Comparison of ENCODE assay signal across 18 mouse cellular contexts in genomic region chr4:139141785-139142184, GRCm38 (mm10). TPM values are rescaled to one million over a fixed set of nuclear protein-coding genes. Genes with fewer than 3 reads are reported as not detected.
DNase-seq lines count a peak whose midpoint lies in the region; ATAC-seq lines count a peak whose summit lies in the region.
"Had no signal": no experiment of that assay in that cellular context is flagged by ENCODE, and none has a peak within 500 bp of the region (broad histone marks: within the 10 kb centered on the region; RNA-seq: fewer than 3 reads in every experiment).

No protein-coding gene starts in this region.

- H3K9ac ChIP-seq in hindbrain, embryonic 11.5 days (ENCODE audit: low read depth, low read length) = no peak overlapping the region
- H3K9ac ChIP-seq in hindbrain, embryonic 16.5 days (ENCODE audit: low read depth, low read length) = no peak overlapping the region
- H3K9ac ChIP-seq: embryonic facial prominence, embryonic 15.5 days; forebrain, embryonic 13.5 days; lung, embryonic 15.5 days; midbrain, embryonic 12.5 days; stomach, embryonic 15.5 days had no signal

- no peaks in the 10 kb centered on the region for H3K9me3 ChIP-seq in hindbrain, embryonic 11.5 days (ENCODE audit: control insufficient read depth, low read length)
- no peaks in the 10 kb centered on the region for H3K9me3 ChIP-seq in hindbrain, embryonic 16.5 days (ENCODE audit: control insufficient read depth, low read length)
- no peaks in the 10 kb centered on the region; the same call in 1 of the 2 replicates for H3K9me3 ChIP-seq in limb, embryonic 10.5 days (replicated peaks)
- H3K9me3 ChIP-seq: embryonic facial prominence, embryonic 15.5 days; forebrain, embryonic 13.5 days; lung, embryonic 15.5 days; stomach, embryonic 15.5 days had no signal

- H3K4me2 ChIP-seq in hindbrain, embryonic 11.5 days (replicated peaks; ENCODE audit: low read depth, low read length) = no peak overlapping the region
- no peak overlapping the region for H3K4me2 ChIP-seq in hindbrain, embryonic 16.5 days (ENCODE audit: low read length)
- H3K4me2 ChIP-seq: embryonic facial prominence, embryonic 15.5 days; forebrain, embryonic 13.5 days; lung, embryonic 15.5 days; midbrain, embryonic 12.5 days; stomach, embryonic 15.5 days had no signal

- no peak for ATAC-seq in hindbrain, embryonic 11.5 days (ENCODE audit: low FRiP score)
- no peak for ATAC-seq in hindbrain, embryonic 16.5 days
- ATAC-seq: forebrain, embryonic 13.5 days; intestine, embryonic 16.5 days; Patski had no signal

- H3K27me3 ChIP-seq in hindbrain, embryonic 11.5 days (ENCODE audit: control insufficient read depth, insufficient read depth, low read length) = no peaks in the 10 kb centered on the region
- H3K27me3 ChIP-seq in hindbrain, embryonic 16.5 days (replicated peaks; ENCODE audit: control insufficient read depth, insufficient read depth, low read length) = no peaks in the 10 kb centered on the region
- H3K27me3 ChIP-seq in limb, embryonic 10.5 days (ENCODE audit: low read depth, poor library complexity, severe bottlenecking) = no peaks in the 10 kb centered on the region
- H3K27me3 ChIP-seq: embryonic facial prominence, embryonic 15.5 days; forebrain, embryonic 13.5 days; lung, embryonic 15.5 days; midbrain, embryonic 12.5 days; Patski; stomach, embryonic 15.5 days had no signal

- H3K36me3 ChIP-seq in hindbrain, embryonic 11.5 days (ENCODE audit: control insufficient read depth, insufficient read depth, low read length) = no peaks in the 10 kb centered on the region
- no peaks in the 10 kb centered on the region for H3K36me3 ChIP-seq in hindbrain, embryonic 16.5 days (ENCODE audit: control insufficient read depth, insufficient read depth, low read length)
- H3K36me3 ChIP-seq in limb, embryonic 10.5 days = no peaks in the 10 kb centered on the region
- H3K36me3 ChIP-seq: embryonic facial prominence, embryonic 15.5 days; lung, embryonic 15.5 days; midbrain, embryonic 12.5 days; stomach, embryonic 15.5 days had no signal

- H3K4me1 ChIP-seq in hindbrain, embryonic 11.5 days (replicated peaks; ENCODE audit: control insufficient read depth, insufficient read depth, low read length) = no peaks in the 10 kb centered on the region
- no peaks in the 10 kb centered on the region for H3K4me1 ChIP-seq in hindbrain, embryonic 16.5 days (ENCODE audit: control insufficient read depth, insufficient read depth, low read depth, low read length)
- peaks cover 27% of the 10 kb centered on the region for H3K4me1 ChIP-seq in limb, embryonic 10.5 days
- H3K4me1 ChIP-seq: stomach, embryonic 15.5 days had no signal

- no peak overlapping the region for H3K27ac ChIP-seq in hindbrain, embryonic 11.5 days (ENCODE audit: low read depth, low read length)
- no peak overlapping the region for H3K27ac ChIP-seq in hindbrain, embryonic 16.5 days (ENCODE audit: low read depth, low read length)
- no peak overlapping the region for H3K27ac ChIP-seq in limb, embryonic 10.5 days
- H3K27ac ChIP-seq: embryonic facial prominence, embryonic 15.5 days; forebrain, embryonic 13.5 days; left cerebral cortex, adult 2 months; lung, embryonic 15.5 days; midbrain, embryonic 12.5 days; stomach, embryonic 15.5 days had no signal

- peak; percentile 10 for DNase-seq in hindbrain, embryonic 11.5 days (ENCODE audit: low spot score)
- peak; percentile 18 for DNase-seq in thymus, postnatal 4 days
- no peak for DNase-seq in thymus, postnatal 10 days (ENCODE audit: low spot score in 2 of 2)
- DNase-seq in induced T-regulatory cell, adult 2 months (ENCODE audit: low read depth) = peak; percentile 27
- no peak for DNase-seq in c-Kit-positive CD71-positive TER-119-positive erythroid progenitor cells, embryonic 14.5 days (ENCODE audit: low spot score)
- DNase-seq in limb, embryonic 10.5 days (ENCODE audit: low spot score) = no peak
- DNase-seq: cerebellum, postnatal 10 days; gastrocnemius, postnatal 10 days; thymus, postnatal 36 days had no signal

- no peak overlapping the region for H3K4me3 ChIP-seq in hindbrain, embryonic 11.5 days (ENCODE audit: low read depth, low read length)
- H3K4me3 ChIP-seq in hindbrain, embryonic 16.5 days (ENCODE audit: low read length) = no peak overlapping the region
- H3K4me3 ChIP-seq in limb, embryonic 10.5 days = no peak overlapping the region
- H3K4me3 ChIP-seq: embryonic facial prominence, embryonic 15.5 days; forebrain, embryonic 13.5 days; left cerebral cortex, adult 2 months; lung, embryonic 15.5 days; midbrain, embryonic 12.5 days; stomach, embryonic 15.5 days had no signal

- 75% methylated on average over 6 of the region's 6 CpGs for WGBS in hindbrain, embryonic 11.5 days
- WGBS in hindbrain, embryonic 16.5 days = 76% methylated on average over 6 of the region's 6 CpGs
- WGBS in limb, embryonic 10.5 days = 73% methylated on average over 6 of the region's 6 CpGs

RNA-seq across cellular contexts. Expression of gene Minos1, which starts 10.9 kb away (rescaled TPM):
- 399 TPM in 2 replicates for polyA plus RNA-seq in hindbrain, embryonic 11.5 days (2014; fragmentation: Nextera tagmentation; extraction: Ambion mirVana)
- 342 and 378 TPM in 2 replicates for polyA plus RNA-seq in hindbrain, embryonic 16.5 days (2015; fragmentation: Nextera tagmentation; extraction: Ambion mirVana)
- 393 and 402 TPM in 2 replicates for polyA plus RNA-seq in limb, embryonic 10.5 days (2016; fragmentation: Nextera tagmentation; extraction: Ambion mirVana)

RNA-seq across cellular contexts. Expression of gene Nbl1, which starts 49.0 kb away (rescaled TPM):
- 17.2 and 19.6 TPM in 2 replicates for polyA plus RNA-seq in hindbrain, embryonic 11.5 days (2014; fragmentation: Nextera tagmentation; extraction: Ambion mirVana)
- polyA plus RNA-seq in hindbrain, embryonic 16.5 days (2015; fragmentation: Nextera tagmentation; extraction: Ambion mirVana) = 43.7 and 57.7 TPM in 2 replicates
- 12.5 and 28.7 TPM in 2 replicates for polyA plus RNA-seq in limb, embryonic 10.5 days (2016; fragmentation: Nextera tagmentation; extraction: Ambion mirVana)

RNA-seq across cellular contexts. Expression of gene Capzb, which starts 50.9 kb away (rescaled TPM):
- 239 and 255 TPM in 2 replicates for polyA plus RNA-seq in hindbrain, embryonic 11.5 days (2014; fragmentation: Nextera tagmentation; extraction: Ambion mirVana)
- polyA plus RNA-seq in hindbrain, embryonic 16.5 days (2015; fragmentation: Nextera tagmentation; extraction: Ambion mirVana) = 339 and 345 TPM in 2 replicates
- 385 and 390 TPM in 2 replicates for polyA plus RNA-seq in limb, embryonic 10.5 days (2016; fragmentation: Nextera tagmentation; extraction: Ambion mirVana)

Comparison
In these comparisons a context has a peak if more than half of its experiments do, and no peak if none do; other contexts are left out.
1. DNase-seq: peak in hindbrain, embryonic 11.5 days (single experiment), thymus, postnatal 4 days (single experiment) and induced T-regulatory cell, adult 2 months (single experiment); none in thymus, postnatal 10 days (0 of 2), c-Kit-positive CD71-positive TER-119-positive erythroid progenitor cells, embryonic 14.5 days (single experiment) and limb, embryonic 10.5 days (single experiment).